In the genomic region with DNA sequence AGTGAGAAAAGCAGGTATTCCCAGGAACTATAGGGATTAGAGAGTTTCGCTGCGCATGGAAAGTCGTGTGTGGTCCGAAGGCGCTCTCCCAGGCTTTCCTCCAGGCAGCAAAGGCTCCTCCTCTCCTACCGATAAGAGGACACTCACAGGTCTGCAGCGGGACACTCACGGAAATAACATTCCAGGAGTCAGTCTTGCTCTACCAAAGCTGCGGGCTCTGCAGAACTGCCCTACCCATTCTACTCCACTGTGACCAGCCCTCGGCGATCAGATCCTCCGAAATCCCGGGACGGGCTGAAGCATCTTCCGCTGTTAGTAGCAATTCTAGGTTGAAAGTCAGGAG, we compare ENCODE assay signal across 8 mouse cellular contexts. TPM values are rescaled to one million over a fixed set of nuclear protein-coding genes. Genes with fewer than 3 reads are reported as not detected.
DNase-seq lines count a peak whose midpoint lies in the region; TF ChIP-seq lines count a peak whose summit lies in the region.

No protein-coding gene starts in this region.

- no peak for DNase-seq in layer of hippocampus, adult 2 months (ENCODE audit: low spot score in 2 of 2)
- no peak for DNase-seq in layer of hippocampus, adult 11-12 months (ENCODE audit: low spot score)
- peak; percentile 46 for DNase-seq in embryo, embryonic 10.5 days (ENCODE audit: low spot score)
- peak; percentile 18 for DNase-seq in hindlimb bud, embryonic 11.5 days (ENCODE audit: extremely low spot score, low read depth, low spot score)
- DNase-seq in mesoderm, embryonic 11.5 days (ENCODE audit: low read depth, low spot score): peak; percentile 43
- DNase-seq in thymus, adult 2 months: no peak
- no peak for DNase-seq in cerebellum, postnatal 10 days
- DNase-seq in spleen, postnatal 10 days (ENCODE audit: low spot score in 2 of 2): no peak

- no peak for TF ChIP-seq POLR2A in thymus, adult 2 months (IDR thresholded peaks at IDR 0.05; ENCODE audit: control insufficient read depth, extremely low read depth, insufficient read depth, low read length, poor library complexity)

- TF ChIP-seq CTCF in layer of hippocampus, adult 2 months (conservative IDR thresholded peaks at IDR 0.05): no peak
- no peak for TF ChIP-seq CTCF in thymus, adult 2 months (IDR thresholded peaks at IDR 0.05; ENCODE audit: borderline replicate concordance, control insufficient read depth, extremely low read depth, insufficient read depth, low read length, poor library complexity)

- peaks cover 11% of the 10 kb centered on the region for H3K4me1 ChIP-seq in thymus, adult 2 months (replicated peaks; ENCODE audit: control insufficient read depth, insufficient read depth, low read length)

- H3K27me3 ChIP-seq in thymus, adult 2 months (ENCODE audit: control insufficient read depth, insufficient read depth, low read length): peaks cover 11% of the 10 kb centered on the region

- no peaks in the 10 kb centered on the region for H3K36me3 ChIP-seq in thymus, adult 2 months (ENCODE audit: control insufficient read depth, insufficient read depth, low read length)

- 10% methylated on average over 15 of the region's 15 CpGs for WGBS in thymus, adult 2 months

- no peak overlapping the region for H3K27ac ChIP-seq in layer of hippocampus, adult 2 months
- no peak overlapping the region for H3K27ac ChIP-seq in thymus, adult 2 months (ENCODE audit: control insufficient read depth, insufficient read depth, low read length)

- H3K4me3 ChIP-seq in layer of hippocampus, adult 2 months: peak overlapping the region; percentile 44
- H3K4me3 ChIP-seq in thymus, adult 2 months (ENCODE audit: control insufficient read depth, insufficient read depth, low read length): no peak overlapping the region

RNA-seq across cellular contexts. Expression of gene Kcne3, which starts 2.6 kb away (rescaled TPM):
- total RNA-seq in layer of hippocampus, adult 2 months (2021): 1 to 10 TPM in 1 of 2 experiments, under 1 TPM in 1; 0.54 to 1.2 TPM
- polyA plus RNA-seq in thymus, adult 2 months (2012; rRNA removed): 0.97 and 1.7 TPM in 2 replicates

RNA-seq across cellular contexts. Expression of gene Lipt2, which starts 19.8 kb away (rescaled TPM):
- total RNA-seq in layer of hippocampus, adult 2 months (2021): 1 to 10 TPM; 3.9 to 5.4 TPM
- 4.3 and 4.7 TPM in 2 replicates for polyA plus RNA-seq in thymus, adult 2 months (2012; rRNA removed)

RNA-seq across cellular contexts. Expression of gene Pgm2l1, which starts 48.3 kb away (rescaled TPM):
- 100 to 1,000 TPM; 282 to 286 TPM for total RNA-seq in layer of hippocampus, adult 2 months (2021)
- polyA plus RNA-seq in thymus, adult 2 months (2012; rRNA removed): 15.8 and 19.3 TPM in 2 replicates

RNA-seq across cellular contexts. Expression of gene Pold3, which starts 57.5 kb away (rescaled TPM):
- 10 to 100 TPM; 37.0 to 37.4 TPM for total RNA-seq in layer of hippocampus, adult 2 months (2021)
- 21.4 and 22.7 TPM in 2 replicates for polyA plus RNA-seq in thymus, adult 2 months (2012; rRNA removed)

Comparison
In these comparisons a context has a peak if more than half of its experiments do, and no peak if none do; other contexts are left out.
1. DNase-seq: peak in embryo, embryonic 10.5 days (single experiment), hindlimb bud, embryonic 11.5 days (single experiment) and mesoderm, embryonic 11.5 days (single experiment); none in layer of hippocampus, adult 2 months (0 of 2), layer of hippocampus, adult 11-12 months (single experiment), thymus, adult 2 months (single experiment), cerebellum, postnatal 10 days (0 of 2) and spleen, postnatal 10 days (0 of 2).